Mouse (Mus musculus): ENCODE results near the gene Pard6b. TPM values are rescaled to one million over a fixed set of nuclear protein-coding genes. Genes with fewer than 3 reads are reported as not detected.

Pard6b gene
- polyA plus RNA-seq, 1 experiment from 2014 or later: 5.4 TPM

DNA sequence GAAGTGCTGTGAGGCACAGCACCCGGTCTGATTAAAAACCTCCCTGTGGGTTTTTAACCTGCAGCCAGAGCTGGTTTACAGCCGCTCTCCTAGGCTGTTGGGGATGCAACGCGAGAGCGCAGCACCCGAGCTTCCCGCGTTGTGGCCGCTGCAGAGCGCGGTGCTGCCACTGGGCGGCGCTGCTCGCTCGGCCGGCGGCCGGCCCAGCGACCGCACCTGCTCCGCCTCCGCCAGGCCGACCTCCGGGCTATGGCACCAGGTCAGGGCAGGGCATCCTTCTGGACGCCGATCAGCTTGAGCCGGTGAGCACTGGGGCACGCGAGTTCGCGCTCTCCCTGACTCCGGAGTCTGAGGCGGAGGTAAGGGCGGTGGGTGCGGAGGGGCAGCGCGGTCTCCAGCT is 36.3 kb downstream of the Pard6b start:
- Histone ChIP-seq H3K4me3 (replicated peaks) (peak overlapping the region; percentile 45), H3K9me3 (no peaks in the 10 kb centered on the region), H3K9ac (replicated peaks) (peak overlapping the region; percentile 57), H3K4me2 (peak overlapping the region; percentile 84), H3K4me1 (replicated peaks) (peaks cover 26% of the 10 kb centered on the region), H3K27me3 (peaks cover 4% of the 10 kb centered on the region; the same call in 1 of the 2 replicates), H3K36me3 (no peaks in the 10 kb centered on the region), H3K27ac (no peak overlapping the region)
- under 1% methylated on average over 37 of the region's 37 CpGs for WGBS
- ATAC-seq (ENCODE audit: insufficient number of reproducible peaks, insufficient read depth, low FRiP score, low TSS enrichment, low read depth): no peak

DNA sequence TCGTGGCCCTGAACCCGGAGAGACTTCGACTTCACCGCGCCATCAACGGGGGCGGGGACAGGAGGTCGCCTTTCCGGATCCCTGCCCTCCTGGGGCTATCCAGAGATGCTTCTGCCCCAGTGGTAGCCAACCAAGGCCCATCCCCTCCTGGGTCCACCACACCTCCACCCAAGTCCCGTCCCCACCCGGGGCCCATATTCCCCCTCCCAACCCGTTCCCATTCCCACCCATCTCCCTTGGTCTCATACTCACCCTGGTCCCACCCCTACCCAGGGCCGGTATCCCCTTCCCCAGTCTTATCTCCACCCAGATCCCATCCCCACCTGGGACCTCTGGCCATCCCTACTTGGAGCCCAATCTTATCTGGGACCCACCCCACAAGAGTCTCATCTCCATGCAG is 36.7 kb downstream of the Pard6b start:
- WGBS: 2% methylated on average over 13 of the region's 13 CpGs

GRCm38 (mm10) chr2:168117967-168118366 is 37.2 kb downstream of the Pard6b start:
- Histone ChIP-seq H3K9me3 (no peaks in the 10 kb centered on the region), H3K4me1 (replicated peaks) (peaks cover 26% of the 10 kb centered on the region), H3K36me3 (no peaks in the 10 kb centered on the region), H3K27me3 (peaks cover 4% of the 10 kb centered on the region; the same call in 1 of the 2 replicates), H3K9ac (replicated peaks) (no peak overlapping the region), H3K27ac (no peak overlapping the region), H3K4me3 (replicated peaks) (peak overlapping the region; percentile 45), H3K4me2 (peak overlapping the region; percentile 84)
- 45% methylated on average over 16 of the region's 16 CpGs for WGBS
- no peak for ATAC-seq (ENCODE audit: insufficient number of reproducible peaks, insufficient read depth, low FRiP score, low TSS enrichment, low read depth)

More for the DNA sequence above, 36.7 kb downstream of the Pard6b start:
- Histone ChIP-seq H3K27ac (no peak overlapping the region), H3K9ac (replicated peaks) (peak overlapping the region; percentile 57), H3K36me3 (no peaks in the 10 kb centered on the region), H3K27me3 (peaks cover 4% of the 10 kb centered on the region; the same call in 1 of the 2 replicates), H3K4me2 (peak overlapping the region; percentile 84), H3K4me1 (replicated peaks) (peaks cover 26% of the 10 kb centered on the region), H3K4me3 (replicated peaks) (peak overlapping the region; percentile 45), H3K9me3 (no peaks in the 10 kb centered on the region)
- ATAC-seq (ENCODE audit: insufficient number of reproducible peaks, insufficient read depth, low FRiP score, low TSS enrichment, low read depth): peak; percentile 54; the same call in 1 of the 2 replicates

GRCm38 (mm10) chr2:168118456-168118855 is 37.7 kb downstream of the Pard6b start:
- ATAC-seq (ENCODE audit: insufficient number of reproducible peaks, insufficient read depth, low FRiP score, low TSS enrichment, low read depth): no peak
- Histone ChIP-seq H3K27me3 (peaks cover 4% of the 10 kb centered on the region; the same call in 1 of the 2 replicates), H3K9ac (replicated peaks) (no peak overlapping the region), H3K4me2 (no peak overlapping the region), H3K36me3 (no peaks in the 10 kb centered on the region), H3K4me1 (replicated peaks) (peaks cover 26% of the 10 kb centered on the region), H3K9me3 (no peaks in the 10 kb centered on the region), H3K4me3 (replicated peaks) (no peak overlapping the region), H3K27ac (no peak overlapping the region)
- 78% methylated on average over 3 of the region's 3 CpGs for whole genome bisulfite sequencing

- Histone ChIP-seq H3K27ac (no peak overlapping the region), H3K4me3 (replicated peaks) (no peak overlapping the region), H3K9me3 (no peaks in the 10 kb centered on the region), H3K4me2 (no peak overlapping the region), H3K27me3 (peaks cover 4% of the 10 kb centered on the region; the same call in 1 of the 2 replicates), H3K36me3 (no peaks in the 10 kb centered on the region), H3K9ac (replicated peaks) (no peak overlapping the region), H3K4me1 (replicated peaks) (peaks cover 26% of the 10 kb centered on the region)
- WGBS: 74% methylated on average over 12 of the region's 12 CpGs
- ATAC-seq (ENCODE audit: insufficient number of reproducible peaks, insufficient read depth, low FRiP score, low TSS enrichment, low read depth): no peak
These were observed 38.3 kb downstream of the Pard6b start for GRCm38 (mm10) chr2:168119123-168119522.

DNA sequence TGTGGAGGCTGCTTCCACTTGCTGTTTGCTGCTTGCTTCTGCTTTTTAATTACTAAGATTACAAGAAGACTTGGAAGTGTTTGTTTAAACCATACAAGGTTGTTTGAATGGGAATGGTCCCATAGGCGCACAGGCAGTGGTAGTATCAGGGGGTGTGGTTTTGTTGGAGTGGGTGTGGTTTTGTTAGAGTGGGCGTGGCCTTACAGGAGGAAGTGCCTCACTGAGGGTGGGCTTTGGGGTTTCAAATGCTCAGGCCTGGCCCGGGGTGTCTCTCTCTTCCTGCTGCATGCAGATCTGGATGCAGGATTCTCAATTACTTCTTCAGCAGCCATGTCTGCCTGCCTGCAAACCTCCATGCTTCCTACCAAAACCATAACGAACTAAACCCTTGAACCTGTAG is 40.1 kb downstream of the Pard6b start:
- 86% methylated on average over 4 of the region's 4 CpGs for WGBS
- no peak overlapping the region for H3K9ac ChIP-seq (replicated peaks)
- H3K36me3 ChIP-seq: no peaks in the 10 kb centered on the region
- H3K27ac ChIP-seq: no peak overlapping the region
- H3K4me1 ChIP-seq (replicated peaks): peaks cover 26% of the 10 kb centered on the region
- H3K9me3 ChIP-seq: no peaks in the 10 kb centered on the region
- peaks cover 4% of the 10 kb centered on the region; the same call in 1 of the 2 replicates for H3K27me3 ChIP-seq
- no peak overlapping the region for H3K4me2 ChIP-seq
- ATAC-seq (ENCODE audit: insufficient number of reproducible peaks, insufficient read depth, low FRiP score, low TSS enrichment, low read depth): no peak
- H3K4me3 ChIP-seq (replicated peaks): no peak overlapping the region

DNA sequence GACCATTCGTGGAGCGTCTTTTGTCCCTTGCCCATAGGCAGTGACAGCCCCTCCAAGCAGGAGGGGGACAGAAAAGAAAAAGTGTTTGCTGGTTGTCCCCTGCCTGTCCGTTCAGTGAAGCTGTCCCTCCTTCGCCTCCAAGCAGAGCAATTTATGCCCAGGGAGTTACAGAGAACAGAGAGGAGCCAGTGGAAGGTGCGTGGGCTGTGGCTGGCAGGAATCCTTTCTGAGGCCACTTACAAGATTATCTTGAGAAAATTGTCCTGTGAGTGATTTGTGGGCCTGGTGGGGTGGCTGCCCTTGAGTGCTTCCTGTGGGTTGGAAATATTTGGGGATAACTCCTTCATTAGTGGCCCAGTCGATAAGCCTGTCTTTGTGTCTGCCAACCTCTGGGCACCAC is 42.8 kb downstream of the Pard6b start:
- Histone ChIP-seq H3K36me3 (no peaks in the 10 kb centered on the region), H3K4me3 (replicated peaks) (no peak overlapping the region), H3K27ac (no peak overlapping the region), H3K4me2 (no peak overlapping the region), H3K9ac (replicated peaks) (0 out of 2 replicates have a peak overlapping the region, but pooled peaks have one; percentile 28), H3K9me3 (no peaks in the 10 kb centered on the region), H3K27me3 (0 out of 2 replicates have a peak, but pooled peaks cover 4% of the 10 kb centered on the region), H3K4me1 (replicated peaks) (peaks cover 18% of the 10 kb centered on the region; the same call in 1 of the 2 replicates)
- ATAC-seq (ENCODE audit: insufficient number of reproducible peaks, insufficient read depth, low FRiP score, low TSS enrichment, low read depth): no peak
- 81% methylated on average over 6 of the region's 6 CpGs for WGBS

DNA sequence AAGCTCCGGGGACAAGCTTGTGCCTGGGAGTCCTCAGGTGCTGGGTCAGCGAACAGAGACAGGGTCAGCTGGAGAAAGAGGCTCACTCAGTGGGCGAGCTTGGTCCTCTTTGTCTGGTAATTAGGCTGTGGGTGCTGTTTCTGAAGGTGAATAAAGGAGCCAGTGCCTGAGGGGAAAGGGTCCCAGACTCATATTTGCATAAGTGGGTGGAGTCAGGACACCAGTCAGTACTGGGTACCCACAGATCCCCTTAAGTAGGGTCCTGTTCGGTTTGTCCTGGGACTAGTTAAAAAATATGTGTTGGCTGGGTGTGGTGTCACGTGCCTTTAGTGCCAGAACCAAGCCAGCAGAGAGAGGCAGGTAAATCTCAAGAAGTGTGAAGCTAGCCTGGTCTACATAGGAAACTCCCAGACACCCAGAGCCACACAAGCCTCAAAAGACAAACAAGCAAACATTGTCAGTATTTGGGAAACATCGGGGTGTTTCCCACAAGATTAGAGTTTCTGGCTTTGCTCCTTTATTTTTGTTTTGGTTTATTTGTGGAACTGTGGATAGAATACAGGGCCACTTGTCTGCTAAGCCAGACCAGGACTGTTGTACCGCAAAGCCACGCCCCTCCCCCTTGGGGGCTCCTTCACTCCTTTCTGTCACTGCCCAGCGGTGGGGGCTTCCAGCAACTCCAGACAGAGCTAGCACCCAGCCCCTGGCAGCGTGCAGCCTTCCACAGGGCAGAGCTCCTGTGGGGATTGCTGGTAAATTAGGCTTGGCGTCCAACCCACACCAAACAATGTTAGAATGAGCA is 44.7 kb downstream of the Pard6b start:
- peaks cover 20% of the 10 kb centered on the region; the same call in 1 of the 2 replicates for H3K4me1 ChIP-seq (replicated peaks)
- H3K36me3 ChIP-seq: no peaks in the 10 kb centered on the region
- 38% methylated on average over 11 of the region's 11 CpGs for WGBS
- no peak for ATAC-seq (ENCODE audit: insufficient number of reproducible peaks, insufficient read depth, low FRiP score, low TSS enrichment, low read depth)
- H3K4me2 ChIP-seq: no peak overlapping the region
- H3K4me3 ChIP-seq (replicated peaks): no peak overlapping the region
- no peak overlapping the region for H3K9ac ChIP-seq (replicated peaks)
- no peaks in the 10 kb centered on the region for H3K27me3 ChIP-seq
- H3K9me3 ChIP-seq: no peaks in the 10 kb centered on the region
- H3K27ac ChIP-seq: 0 out of 2 replicates have a peak overlapping the region, but pooled peaks have one; percentile 4

- H3K4me2 ChIP-seq: no peak overlapping the region
- WGBS: 82% methylated on average over 14 of the region's 14 CpGs
- no peaks in the 10 kb centered on the region for H3K36me3 ChIP-seq
- 0 out of 2 replicates have a peak overlapping the region, but pooled peaks have one; percentile 0 for H3K27ac ChIP-seq
- no peaks in the 10 kb centered on the region for H3K9me3 ChIP-seq
- no peak overlapping the region for H3K9ac ChIP-seq (replicated peaks)
- no peaks in the 10 kb centered on the region; the same call in 1 of the 2 replicates for H3K27me3 ChIP-seq
- H3K4me1 ChIP-seq (replicated peaks): peaks cover 20% of the 10 kb centered on the region; the same call in 1 of the 2 replicates
- no peak overlapping the region for H3K4me3 ChIP-seq (replicated peaks)
- no peak for ATAC-seq (ENCODE audit: insufficient number of reproducible peaks, insufficient read depth, low FRiP score, low TSS enrichment, low read depth)
These were observed 47.0 kb downstream of the Pard6b start for GRCm38 (mm10) chr2:168127767-168128166.

DNA sequence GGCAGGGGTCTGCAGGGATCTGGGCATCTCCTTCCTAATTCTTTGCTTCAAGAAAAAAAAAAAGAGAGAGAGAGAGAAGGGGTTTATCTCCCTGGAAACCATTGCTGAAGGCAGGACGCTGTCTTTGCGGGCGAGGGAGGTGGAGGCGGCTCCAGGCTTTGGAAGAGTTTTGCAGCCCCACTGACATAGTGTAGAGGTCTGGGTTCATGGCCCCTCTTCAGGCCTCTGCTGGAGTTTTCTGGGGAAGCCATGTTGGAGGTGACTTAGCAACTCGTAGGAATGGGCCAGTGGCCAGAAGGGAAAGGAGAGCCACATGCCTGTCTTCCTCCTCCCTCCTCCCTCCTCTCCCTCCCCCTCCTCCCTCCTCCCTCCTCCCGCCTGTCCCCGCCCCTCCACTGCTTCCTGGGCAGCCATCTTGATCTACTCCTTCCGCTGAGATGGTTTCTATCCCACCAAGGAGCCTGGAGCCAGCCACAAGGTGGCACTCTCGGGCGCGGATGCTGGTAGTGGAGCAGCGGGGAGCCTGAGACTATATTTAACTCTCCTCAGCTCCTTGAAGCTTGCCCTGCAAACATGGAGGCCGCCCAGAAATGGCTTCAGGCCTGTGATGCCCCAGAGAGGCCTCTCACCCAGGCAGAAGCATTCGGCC is 47.5 kb downstream of the Pard6b start:
- Histone ChIP-seq H3K27me3 (no peaks in the 10 kb centered on the region; the same call in 1 of the 2 replicates), H3K4me2 (0 out of 2 replicates have a peak overlapping the region, but pooled peaks have one; percentile 15), H3K4me3 (replicated peaks) (no peak overlapping the region), H3K4me1 (replicated peaks) (peaks cover 20% of the 10 kb centered on the region; the same call in 1 of the 2 replicates), H3K36me3 (no peaks in the 10 kb centered on the region), H3K9ac (replicated peaks) (no peak overlapping the region), H3K27ac (0 out of 2 replicates have a peak overlapping the region, but pooled peaks have one; percentile 41), H3K9me3 (no peaks in the 10 kb centered on the region)
- WGBS: 33% methylated on average over 12 of the region's 14 CpGs
- ATAC-seq (ENCODE audit: insufficient number of reproducible peaks, insufficient read depth, low FRiP score, low TSS enrichment, low read depth): peak; percentile 90

- no peaks in the 10 kb centered on the region for H3K9me3 ChIP-seq
- no peak overlapping the region for H3K4me3 ChIP-seq (replicated peaks)
- H3K4me1 ChIP-seq (replicated peaks): peaks cover 16% of the 10 kb centered on the region; the same call in 1 of the 2 replicates
- ATAC-seq (ENCODE audit: insufficient number of reproducible peaks, insufficient read depth, low FRiP score, low TSS enrichment, low read depth): no peak
- 74% methylated on average over 3 of the region's 3 CpGs for WGBS
- H3K27me3 ChIP-seq: no peaks in the 10 kb centered on the region; the same call in 1 of the 2 replicates
- no peak overlapping the region; the same call in 1 of the 2 replicates for H3K9ac ChIP-seq (replicated peaks)
- no peaks in the 10 kb centered on the region for H3K36me3 ChIP-seq
- no peak overlapping the region for H3K4me2 ChIP-seq
- no peak overlapping the region for H3K27ac ChIP-seq
These were observed 49.2 kb downstream of the Pard6b start for GRCm38 (mm10) chr2:168130046-168130445.

Data from limb, embryonic 12.5 days (tissue).